Mouse (Mus musculus) neutrophil, adult 59 days (primary cell): Measurements from ENCODE around the gene Ssh3. TPM values are rescaled to one million over a fixed set of nuclear protein-coding genes. Genes with fewer than 3 reads are reported as not detected.

Experiments used
- total RNA-seq, 2 experiments: library from RNA; stranded (reverse); gene quantifications; 1 replicate in 1 of 2; 2 replicates in 1 of 2; pipeline ENCODE4 v1.2.4; 2023

Ssh3 gene
- total RNA-seq: 10 to 100 TPM; 28.7 to 35.5 TPM

DNA sequence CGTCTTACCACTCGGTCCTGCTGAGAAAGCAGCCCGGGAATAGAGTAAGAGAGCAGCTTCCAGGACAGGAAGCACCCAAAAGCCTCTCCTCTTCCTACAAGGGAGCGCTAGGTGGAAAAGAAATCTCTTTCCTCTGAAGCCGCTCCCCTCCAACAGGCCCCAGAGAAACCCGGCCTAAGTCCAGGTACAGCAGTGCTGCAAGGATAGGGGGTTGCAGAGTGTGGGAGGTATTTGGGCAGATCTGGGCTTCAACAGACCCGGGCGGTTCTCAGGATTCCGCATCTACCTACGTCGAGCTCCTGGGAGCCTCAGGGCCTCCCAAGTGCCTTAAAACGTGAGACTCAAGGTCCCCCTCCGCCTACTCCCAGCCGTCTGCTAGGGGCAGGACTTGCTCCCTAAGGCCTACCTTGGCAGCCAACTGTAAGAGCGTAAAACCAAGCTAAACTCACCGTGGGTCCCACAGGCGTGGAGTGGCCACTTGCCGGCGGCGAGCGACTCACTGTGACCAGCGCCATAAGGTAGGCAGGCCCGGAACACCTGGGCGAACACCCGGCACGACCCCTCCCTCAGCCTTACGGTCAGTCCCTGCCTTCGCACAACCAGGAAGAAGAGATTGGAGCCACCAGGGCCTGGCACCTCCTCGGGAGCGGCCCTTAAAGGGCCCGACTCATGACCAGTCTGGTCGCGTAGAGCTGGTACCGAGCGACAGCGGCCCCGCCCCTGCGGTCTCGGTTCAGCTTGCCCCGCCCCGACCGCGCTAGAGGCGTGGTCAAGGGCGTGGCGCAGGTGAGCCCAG, at the start of gene Ssh3:
Gene Ssh3, minus strand, starts transcription at position 615 of the 796 bp plus-strand sequence.

DNA sequence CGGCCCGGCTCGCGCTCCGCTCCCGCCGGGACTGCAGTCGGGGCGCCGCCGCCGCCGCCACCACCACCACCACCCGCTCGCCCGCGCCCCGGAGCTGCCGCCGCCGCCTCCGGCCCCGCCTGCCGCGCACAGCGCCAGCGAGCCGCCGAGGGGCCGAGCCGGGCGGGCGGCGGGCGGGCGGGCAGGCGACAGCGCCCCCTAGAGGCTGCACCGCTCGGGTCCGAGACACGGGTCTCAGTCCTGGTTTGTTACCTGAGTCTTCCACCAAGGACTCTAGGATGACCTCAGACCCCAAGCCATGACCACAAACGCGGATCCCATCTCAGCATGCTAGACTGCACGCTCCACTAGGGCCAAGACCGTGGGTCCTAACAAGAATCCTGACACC, 37.2 kb upstream of the Ssh3 start, which contains the start of gene Grk2:
Gene Grk2, minus strand, starts transcription at position 33 of the 388 bp plus-strand sequence.

DNA sequence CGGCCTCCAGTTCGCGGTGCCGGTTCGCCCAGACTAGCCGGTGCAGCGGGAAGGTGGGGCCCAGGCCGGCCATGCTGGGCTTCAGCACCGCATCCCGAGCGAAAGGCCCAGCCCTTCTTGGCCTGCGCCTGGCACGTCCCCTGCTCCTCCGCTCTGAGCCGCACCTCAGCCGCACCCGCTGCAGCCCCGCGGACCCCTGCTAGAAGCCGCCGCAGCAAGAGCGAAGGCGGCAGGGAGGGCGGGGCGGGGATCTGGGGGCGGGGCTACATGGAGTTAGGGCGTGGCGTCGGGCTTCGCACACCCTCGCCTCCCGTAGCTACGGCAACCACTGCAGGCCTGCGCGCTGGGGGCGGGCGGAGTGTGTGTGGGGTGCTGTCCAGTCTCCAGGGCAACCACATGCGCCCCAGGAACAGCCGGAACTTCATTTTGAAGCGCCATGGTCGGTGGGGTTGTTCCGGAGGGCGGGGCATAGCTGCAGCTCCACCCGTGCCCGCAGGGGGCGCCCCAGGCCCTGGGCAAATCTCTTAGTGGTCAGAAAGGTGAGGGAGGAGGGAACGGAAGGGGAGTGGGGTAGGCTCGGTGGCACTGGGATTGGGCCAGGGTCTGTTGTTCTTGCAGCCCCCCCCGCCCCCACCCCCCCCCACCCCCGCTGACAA, 14.0 kb upstream of the Ssh3 start, which contains the start of gene Ankrd13d:
Gene Ankrd13d, minus strand, starts transcription at position 240 of the 656 bp plus-strand sequence.

DNA sequence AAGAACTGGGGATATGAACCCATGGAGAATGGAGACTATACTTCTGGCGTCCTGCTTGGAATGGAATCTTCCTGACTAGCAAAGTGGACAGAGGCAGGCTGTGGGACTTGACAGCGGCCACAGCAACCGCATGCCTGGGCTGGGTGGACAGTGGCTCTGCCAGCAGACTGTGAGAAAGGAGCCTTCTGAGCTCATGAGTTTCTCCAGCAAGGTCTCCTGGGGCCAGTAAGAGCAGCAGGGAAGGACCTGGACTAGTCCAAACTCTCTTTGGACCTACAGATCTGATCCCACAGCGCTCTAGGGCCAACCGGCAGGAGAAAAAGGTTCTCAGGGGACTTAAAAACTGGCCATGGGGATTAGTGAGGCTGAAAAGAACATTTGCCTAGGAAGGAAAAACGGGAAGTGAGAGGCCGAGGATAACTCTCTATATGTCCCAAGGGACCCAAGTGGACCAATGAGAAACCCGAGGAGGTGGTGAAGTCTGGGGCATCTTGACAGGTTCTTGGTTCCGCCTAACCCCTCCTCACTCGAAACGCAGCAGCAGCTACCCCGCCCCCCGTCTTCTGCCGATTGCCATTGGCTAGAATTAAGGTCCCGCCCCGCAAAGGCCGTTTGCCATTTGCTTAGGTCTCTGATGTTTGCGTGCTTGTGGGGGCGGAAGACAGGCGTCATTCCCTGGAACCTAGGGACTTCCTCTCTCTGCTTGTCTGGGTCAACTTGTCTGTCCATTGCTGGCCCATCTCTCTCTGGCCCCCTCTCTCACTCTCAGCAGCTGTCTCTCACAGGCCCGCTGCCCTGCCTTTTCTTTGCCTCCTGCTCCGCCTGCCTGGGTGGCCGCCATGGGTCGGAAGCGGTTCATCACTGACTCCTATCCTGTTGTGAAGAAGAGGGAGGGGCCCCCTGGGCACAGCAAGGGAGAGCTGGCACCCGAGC, 37.5 kb downstream of the Ssh3 start, which contains the start of gene Pold4:
Gene Pold4, plus strand, starts transcription at position 647 of the 933 bp plus-strand sequence.

DNA sequence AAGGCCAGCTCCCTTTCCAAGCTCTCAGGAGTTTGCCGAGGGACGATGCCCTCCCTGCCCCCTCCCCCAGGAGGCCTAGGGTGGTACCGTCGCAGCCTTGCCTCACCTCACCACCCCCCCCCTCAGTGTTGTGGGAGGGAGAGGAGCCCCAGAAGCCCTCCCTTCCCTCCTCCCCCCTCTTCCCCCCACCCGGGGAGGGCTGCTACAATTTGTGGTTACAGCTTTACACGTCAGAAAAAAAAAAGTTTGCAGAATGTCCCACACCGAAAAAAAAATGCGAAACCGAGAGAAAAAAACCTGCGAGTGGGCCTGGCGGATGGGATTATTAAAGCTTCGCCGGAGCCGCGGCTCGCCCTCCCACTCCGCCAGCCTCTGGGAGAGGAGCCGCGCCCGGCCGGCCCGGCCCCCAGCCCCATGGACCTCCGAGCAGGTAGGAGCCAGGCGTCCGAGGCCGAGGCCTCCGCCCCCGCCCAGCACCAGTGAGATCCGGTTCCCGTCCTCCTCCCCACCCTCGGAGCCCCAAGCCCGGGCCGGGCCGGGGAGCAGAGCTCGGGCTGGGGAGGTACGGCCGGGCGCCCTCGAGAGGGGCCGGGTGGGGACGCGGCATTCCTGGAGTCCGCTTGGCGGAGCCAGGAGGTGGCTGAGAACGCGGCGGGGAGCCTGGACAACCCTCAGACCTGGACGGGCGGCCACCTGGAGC, 54.8 kb downstream of the Ssh3 start, which contains the start of the genes Clcf1 and AC109138.7:
Gene Clcf1, plus strand, starts transcription at position 168 of the 700 bp plus-strand sequence.
Gene AC109138.7, plus strand, starts transcription at position 287 of the 700 bp plus-strand sequence.

Other genes starting within 250 kb of the Ssh3 start
- 10 to 100 TPM; 63.6 to 65.3 TPM for gene Gstp1, start 231.2 kb downstream of the Ssh3 start, total RNA-seq
- gene Gstp2, start 223.2 kb downstream of the Ssh3 start, total RNA-seq: 1 to 10 TPM; 8.2 to 9.4 TPM
- 1 to 10 TPM; 6.6 to 7.7 TPM for gene Gstp3, start 209.6 kb downstream of the Ssh3 start, total RNA-seq
- not detected for gene Cabp2, start 187.6 kb downstream of the Ssh3 start, total RNA-seq
- gene Cdk2ap2, start 172.0 kb downstream of the Ssh3 start, total RNA-seq: 100 to 1,000 TPM; 228 to 257 TPM
- 100 to 1,000 TPM; 185 to 192 TPM for gene Pitpnm1, start 169.2 kb downstream of the Ssh3 start, total RNA-seq
- gene Aip, start 143.3 kb downstream of the Ssh3 start, total RNA-seq: 100 to 1,000 TPM; 108 TPM
- under 1 TPM in 1 of 2 experiments, not detected in 1; 0.13 TPM for gene Gpr152, start 129.4 kb downstream of the Ssh3 start, total RNA-seq
- under 1 TPM; 0.67 to 0.82 TPM for gene Cabp4, start 125.1 kb downstream of the Ssh3 start, total RNA-seq
- gene Coro1b, start 120.6 kb downstream of the Ssh3 start, total RNA-seq: 100 to 1,000 TPM; 188 to 219 TPM
- gene Ptprcap, start 115.6 kb downstream of the Ssh3 start, total RNA-seq: 10 to 100 TPM; 13.8 to 18.6 TPM
- 10 to 100 TPM; 34.4 to 42.3 TPM for gene Rps6kb2, start 105.8 kb downstream of the Ssh3 start, total RNA-seq
- 10 to 100 TPM; 34.4 to 34.6 TPM for gene Carns1, start 93.7 kb downstream of the Ssh3 start, total RNA-seq
- gene Tbc1d10c, start 77.9 kb downstream of the Ssh3 start, total RNA-seq: 100 to 1,000 TPM; 126 to 134 TPM
- gene Ppp1ca, start 77.1 kb downstream of the Ssh3 start, total RNA-seq: 100 to 1,000 TPM; 433 to 455 TPM
- 10 to 100 TPM; 28.4 to 29.8 TPM for gene Rad9a, start 67.5 kb downstream of the Ssh3 start, total RNA-seq
- gene Clcf1, start 54.9 kb downstream of the Ssh3 start, total RNA-seq: 1 to 10 TPM; 2.5 to 4.2 TPM
- not detected for gene AC109138.7, start 54.8 kb downstream of the Ssh3 start, total RNA-seq
- gene Pold4, start 37.3 kb downstream of the Ssh3 start, total RNA-seq: 10 to 100 TPM; 53.1 to 57.3 TPM
- 10 to 100 TPM; 33.9 to 37.4 TPM for gene Ankrd13d, start 14.0 kb upstream of the Ssh3 start, total RNA-seq
- 100 to 1,000 TPM; 428 to 445 TPM for gene Grk2, start 37.0 kb upstream of the Ssh3 start, total RNA-seq
- 100 to 1,000 TPM in 1 of 2 experiments, 10 to 100 TPM in 1; 98.8 to 114 TPM for gene Kdm2a, start 129.1 kb upstream of the Ssh3 start, total RNA-seq
- not detected for gene Rhod, start 170.3 kb upstream of the Ssh3 start, total RNA-seq
- under 1 TPM in 1 of 2 experiments, not detected in 1; 0.09 TPM for gene Syt12, start 208.3 kb upstream of the Ssh3 start, total RNA-seq
- gene 2010003K11Rik, start 229.4 kb upstream of the Ssh3 start, total RNA-seq: not detected
- gene Pcx, start 241.3 kb upstream of the Ssh3 start, total RNA-seq: 1 to 10 TPM; 3.2 to 3.6 TPM